Mouse (Mus musculus): ENCODE data around the gene Mrpl4. TPM values are rescaled to one million over a fixed set of nuclear protein-coding genes. Genes with fewer than 3 reads are reported as not detected.

Gene Mrpl4
- polyA plus RNA-seq, 1 experiment from 2014 or later = 132 TPM

DNA sequence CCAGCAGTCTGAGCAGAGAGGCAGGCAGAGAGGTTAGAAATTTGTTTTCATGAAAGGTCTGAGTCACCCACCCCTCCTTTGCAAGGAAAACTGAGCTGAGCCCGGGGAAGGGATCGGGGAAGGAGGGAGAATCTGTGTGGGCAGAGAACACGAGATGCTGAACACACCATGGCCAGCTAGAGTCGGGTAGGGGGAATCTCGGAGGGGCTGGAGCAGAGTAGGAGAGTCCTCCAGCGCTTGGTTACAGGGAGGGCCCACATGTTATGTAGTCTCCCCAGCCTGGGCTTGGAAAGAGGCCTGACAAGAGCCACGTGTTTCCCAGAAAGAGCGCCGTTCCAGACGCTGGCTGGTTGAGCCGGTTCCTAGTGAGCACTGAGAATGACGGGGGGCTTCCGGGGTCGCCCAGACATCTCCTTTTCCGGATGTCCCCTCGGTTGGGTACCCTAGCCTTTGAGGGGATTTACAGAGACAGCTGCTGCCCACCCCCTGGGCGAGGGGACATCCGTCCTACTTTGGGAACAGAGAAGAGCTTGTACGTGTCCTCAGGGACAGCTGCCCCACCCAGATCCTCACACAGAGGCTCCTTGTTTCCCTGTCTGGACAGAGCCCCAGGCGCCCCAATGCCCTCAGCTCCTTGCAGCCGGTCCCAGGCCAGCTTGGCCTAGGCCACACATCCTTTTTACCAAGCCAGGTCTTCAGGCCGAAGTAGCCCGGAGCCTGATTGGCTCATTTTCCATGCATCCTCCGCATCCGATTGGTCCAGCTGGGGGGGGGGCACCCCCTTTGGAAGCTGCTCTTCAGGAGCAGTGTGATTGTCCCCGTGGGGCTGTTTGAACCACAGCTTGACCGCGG, 30.2 kb upstream of the Mrpl4 start:
- peak overlapping the region; percentile 6 for H3K27ac ChIP-seq (ENCODE audit: low read depth, low read length)
- H3K9me3 ChIP-seq (ENCODE audit: control insufficient read depth, low read length) = no peaks in the 10 kb centered on the region
- H3K4me1 ChIP-seq (replicated peaks; ENCODE audit: control insufficient read depth, insufficient read depth, low read length) = peaks cover 2% of the 10 kb centered on the region
- H3K4me2 ChIP-seq (replicated peaks; ENCODE audit: low read depth, low read length) = peak overlapping the region; percentile 20; the same call in 1 of the 2 replicates
- no peak overlapping the region for H3K4me3 ChIP-seq (ENCODE audit: low read depth, low read length)
- peak; percentile 42 for DNase-seq (ENCODE audit: low spot score)
- no peaks in the 10 kb centered on the region for H3K27me3 ChIP-seq (ENCODE audit: control insufficient read depth, insufficient read depth, low read length)
- 0 out of 2 replicates have a peak, but pooled peaks have one; percentile 4 for ATAC-seq (ENCODE audit: low FRiP score)
- no peaks in the 10 kb centered on the region for H3K36me3 ChIP-seq (ENCODE audit: control insufficient read depth, insufficient read depth, low read length)
- WGBS = 34% methylated on average over 28 of the region's 28 CpGs
- peak overlapping the region; percentile 1 for H3K9ac ChIP-seq (ENCODE audit: low read depth, low read length)

DNA sequence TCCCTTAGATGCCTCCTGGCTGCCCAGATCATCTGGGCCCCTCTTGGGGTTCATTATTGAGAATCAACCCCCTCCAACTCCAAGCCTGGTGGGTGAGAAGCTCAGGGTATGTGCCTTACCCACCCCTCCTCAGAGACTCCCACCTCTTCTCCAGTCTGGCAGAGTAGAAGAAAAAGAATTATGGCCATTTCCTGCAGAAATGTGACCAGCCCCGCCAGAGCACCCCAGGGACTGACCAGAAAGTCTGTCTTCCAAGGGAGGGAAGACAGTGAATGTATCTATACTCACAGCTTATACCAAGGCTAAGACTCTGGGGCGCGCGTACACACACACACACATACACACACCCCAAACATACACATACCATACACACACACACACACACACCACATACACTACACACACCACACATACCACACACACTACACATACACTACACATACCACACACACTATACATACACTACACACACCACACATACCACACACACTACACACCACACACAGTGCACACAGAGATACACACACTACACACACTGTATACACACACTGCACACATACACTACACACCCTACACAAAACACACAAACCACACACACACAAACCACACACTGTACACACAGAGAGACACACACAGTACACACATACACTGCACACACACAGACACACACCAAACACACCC, 29.4 kb upstream of the Mrpl4 start:
- peak overlapping the region; percentile 6; the same call in 1 of the 2 replicates for H3K27ac ChIP-seq (ENCODE audit: low read depth, low read length)
- H3K4me1 ChIP-seq (replicated peaks; ENCODE audit: control insufficient read depth, insufficient read depth, low read length) = peaks cover 2% of the 10 kb centered on the region
- H3K36me3 ChIP-seq (ENCODE audit: control insufficient read depth, insufficient read depth, low read length) = no peaks in the 10 kb centered on the region
- 82% methylated on average over 4 of the region's 4 CpGs for WGBS
- no peak overlapping the region for H3K9ac ChIP-seq (ENCODE audit: low read depth, low read length)
- DNase-seq (ENCODE audit: low spot score) (no peak), ATAC-seq (ENCODE audit: low FRiP score) (no peak)
- H3K9me3 ChIP-seq (ENCODE audit: control insufficient read depth, low read length) = no peaks in the 10 kb centered on the region
- no peak overlapping the region for H3K4me3 ChIP-seq (ENCODE audit: low read depth, low read length)
- H3K27me3 ChIP-seq (ENCODE audit: control insufficient read depth, insufficient read depth, low read length) = no peaks in the 10 kb centered on the region
- no peak overlapping the region for H3K4me2 ChIP-seq (replicated peaks; ENCODE audit: low read depth, low read length)

DNA sequence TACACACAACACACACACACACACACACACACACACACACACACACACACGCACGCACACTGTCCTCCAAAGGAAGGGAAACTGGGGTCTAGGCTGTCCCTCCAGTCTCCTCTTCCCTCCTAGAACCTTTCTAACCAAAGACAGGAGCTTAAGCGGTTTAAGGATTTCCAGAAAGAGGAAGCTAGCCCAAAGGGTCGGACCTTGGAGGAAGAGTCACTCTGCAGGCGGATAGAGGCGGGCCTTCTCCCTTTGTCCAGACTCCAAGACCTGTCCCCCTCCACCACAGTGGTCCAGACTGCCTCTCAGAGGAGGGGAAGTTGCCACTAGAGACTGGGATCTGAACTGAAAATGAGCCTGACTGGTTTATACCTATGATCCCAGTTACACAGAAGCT, 28.9 kb upstream of the Mrpl4 start:
- Histone ChIP-seq H3K27me3 (ENCODE audit: control insufficient read depth, insufficient read depth, low read length) (no peaks in the 10 kb centered on the region), H3K27ac (ENCODE audit: low read depth, low read length) (no peak overlapping the region), H3K4me1 (replicated peaks; ENCODE audit: control insufficient read depth, insufficient read depth, low read length) (peaks cover 2% of the 10 kb centered on the region), H3K9ac (ENCODE audit: low read depth, low read length) (no peak overlapping the region), H3K4me2 (replicated peaks; ENCODE audit: low read depth, low read length) (no peak overlapping the region), H3K36me3 (ENCODE audit: control insufficient read depth, insufficient read depth, low read length) (no peaks in the 10 kb centered on the region), H3K4me3 (ENCODE audit: low read depth, low read length) (no peak overlapping the region), H3K9me3 (ENCODE audit: control insufficient read depth, low read length) (no peaks in the 10 kb centered on the region)
- WGBS = 49% methylated on average over 6 of the region's 6 CpGs
- no peak for ATAC-seq (ENCODE audit: low FRiP score)
- no peak for DNase-seq (ENCODE audit: low spot score)

DNA sequence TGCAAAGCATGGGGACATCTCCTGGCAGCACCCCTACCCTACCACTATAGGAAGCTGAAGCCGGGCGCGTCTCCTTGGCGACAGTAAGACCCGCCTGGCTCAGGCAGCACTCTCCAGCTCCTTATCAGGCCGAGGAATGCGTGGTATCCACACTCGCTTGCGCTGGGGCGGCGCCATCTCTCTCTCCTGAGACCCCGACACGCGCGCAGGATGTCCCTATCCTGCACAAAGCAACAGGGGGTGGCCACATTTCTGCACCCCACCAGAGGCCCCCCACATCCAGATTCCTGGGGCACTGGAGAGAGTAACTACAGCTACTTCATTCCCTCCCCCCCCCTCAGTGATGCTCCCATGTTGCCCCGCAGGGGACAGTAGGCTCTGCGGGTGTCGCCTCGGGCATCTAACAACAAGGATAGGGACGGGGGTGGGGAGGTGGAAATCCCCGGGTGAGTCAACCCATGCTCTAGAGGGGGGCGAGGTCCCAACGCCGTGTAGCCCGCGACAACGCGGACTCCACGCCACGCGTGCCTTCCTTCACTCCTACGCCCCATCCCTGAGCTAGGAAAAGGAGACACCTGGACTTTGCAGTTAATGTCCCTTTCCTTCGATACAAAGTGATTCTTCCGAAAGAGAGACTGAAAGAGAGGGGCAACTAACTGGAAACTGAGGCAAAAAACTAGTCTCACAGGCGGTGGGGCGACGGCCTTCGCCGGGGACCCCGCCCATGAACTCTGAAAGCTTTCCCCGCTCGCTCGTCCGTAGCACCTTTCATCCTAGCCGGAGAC, 26.9 kb upstream of the Mrpl4 start:
- peak overlapping the region; percentile 73 for H3K9ac ChIP-seq (ENCODE audit: low read depth, low read length)
- H3K27me3 ChIP-seq (ENCODE audit: control insufficient read depth, insufficient read depth, low read length) = no peaks in the 10 kb centered on the region
- H3K4me3 ChIP-seq (ENCODE audit: low read depth, low read length) = peak overlapping the region; percentile 78
- ATAC-seq (ENCODE audit: low FRiP score) (peak; percentile 37; the same call in 1 of the 2 replicates), DNase-seq (ENCODE audit: low spot score) (peak; percentile 61)
- H3K27ac ChIP-seq (ENCODE audit: low read depth, low read length) = peak overlapping the region; percentile 76
- WGBS = under 1% methylated on average over 45 of the region's 45 CpGs
- no peaks in the 10 kb centered on the region for H3K9me3 ChIP-seq (ENCODE audit: control insufficient read depth, low read length)
- peak overlapping the region; percentile 98 for H3K4me2 ChIP-seq (replicated peaks; ENCODE audit: low read depth, low read length)
- peaks cover 2% of the 10 kb centered on the region for H3K4me1 ChIP-seq (replicated peaks; ENCODE audit: control insufficient read depth, insufficient read depth, low read length)
- H3K36me3 ChIP-seq (ENCODE audit: control insufficient read depth, insufficient read depth, low read length) = no peaks in the 10 kb centered on the region

DNA sequence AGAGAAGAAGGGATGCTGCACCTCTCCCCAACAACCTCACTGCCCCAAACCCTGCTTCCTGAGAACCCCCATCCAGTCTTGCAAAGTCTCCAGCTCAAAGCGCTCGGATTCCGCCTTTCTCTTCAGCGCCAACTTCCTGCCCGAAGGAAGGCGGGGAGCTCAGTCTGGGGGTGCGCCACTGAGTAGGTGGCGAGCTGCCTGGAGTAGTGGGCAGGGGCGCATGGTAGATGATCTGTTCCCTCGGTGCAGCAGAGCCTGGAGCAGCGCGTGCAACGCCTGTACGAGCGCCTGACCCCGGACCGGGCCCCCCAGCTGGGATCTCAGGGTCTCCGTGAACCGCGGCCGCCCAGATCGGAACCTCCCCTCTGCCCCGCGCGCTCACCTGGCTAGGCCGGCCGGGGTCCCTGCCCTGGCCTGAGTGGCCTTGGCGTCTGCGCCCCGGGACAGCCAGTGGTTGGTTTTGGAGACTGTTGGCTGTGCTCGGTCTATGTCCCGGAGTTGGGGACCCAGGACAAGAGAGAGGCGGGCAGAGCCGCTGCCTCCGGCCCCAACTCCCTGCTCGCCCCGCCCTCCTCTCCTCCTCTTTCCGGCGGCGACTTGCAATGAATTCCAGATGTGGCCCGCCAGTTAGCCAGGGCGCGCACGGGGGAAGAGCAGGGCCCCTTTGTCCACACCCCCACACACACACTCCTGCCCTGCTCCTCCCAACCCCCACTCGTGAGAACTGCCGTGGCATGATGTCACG, 26.1 kb upstream of the Mrpl4 start, which contains the start of gene S1pr2:
Gene S1pr2 (minus strand): TSS at position 566 of the 745 bp plus-strand sequence.
- H3K4me1 ChIP-seq (replicated peaks; ENCODE audit: control insufficient read depth, insufficient read depth, low read length) = peaks cover 2% of the 10 kb centered on the region
- H3K36me3 ChIP-seq (ENCODE audit: control insufficient read depth, insufficient read depth, low read length) = no peaks in the 10 kb centered on the region
- DNase-seq (ENCODE audit: low spot score) (peak; percentile 88), ATAC-seq (ENCODE audit: low FRiP score) (peak; percentile 78)
- under 1% methylated on average over 38 of the region's 47 CpGs for WGBS
- H3K27ac ChIP-seq (ENCODE audit: low read depth, low read length) = peak within 1 kb of the TSS; percentile 76
- no peaks in the 10 kb centered on the region for H3K27me3 ChIP-seq (ENCODE audit: control insufficient read depth, insufficient read depth, low read length)
- peak within 1 kb of the TSS; percentile 78 for H3K4me3 ChIP-seq (ENCODE audit: low read depth, low read length)
- H3K4me2 ChIP-seq (replicated peaks; ENCODE audit: low read depth, low read length) = peak within 1 kb of the TSS; percentile 98
- no peaks in the 10 kb centered on the region for H3K9me3 ChIP-seq (ENCODE audit: control insufficient read depth, low read length)
- H3K9ac ChIP-seq (ENCODE audit: low read depth, low read length) = peak within 1 kb of the TSS; percentile 73

DNA sequence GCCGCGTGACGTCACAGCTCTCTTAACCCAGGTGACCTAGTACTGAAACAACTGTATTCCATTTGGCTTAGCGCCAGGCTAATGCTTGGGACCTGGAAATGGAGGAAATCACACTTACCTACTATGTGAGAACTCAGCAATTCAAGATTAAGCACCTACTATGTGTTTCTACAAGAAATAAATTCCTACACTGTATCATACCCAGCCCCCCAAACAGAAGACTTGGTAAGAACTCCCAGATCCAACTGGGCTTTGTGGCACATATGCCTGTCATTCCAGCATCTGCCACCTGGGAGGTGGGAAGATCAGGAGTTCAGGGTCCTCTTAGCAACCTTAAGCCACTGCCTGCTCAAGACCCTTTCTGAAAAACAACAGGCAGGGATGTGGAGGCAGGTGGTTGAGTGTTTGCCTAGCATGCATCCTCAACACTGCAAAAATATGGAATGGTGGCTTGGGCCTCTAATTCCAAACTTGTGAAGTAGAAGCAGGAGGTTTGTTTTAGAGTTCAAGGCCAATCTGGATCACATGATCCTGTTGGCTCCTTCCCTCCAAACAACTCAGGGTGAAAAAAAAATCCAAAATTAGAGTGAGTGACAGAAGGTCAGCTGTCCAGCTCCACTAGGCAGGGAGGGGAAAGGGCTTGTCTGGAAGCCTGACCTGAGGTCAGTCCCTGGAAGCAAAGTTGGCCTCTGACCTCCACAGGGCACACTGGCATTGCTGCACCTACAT, 25.4 kb upstream of the Mrpl4 start:
- H3K9me3 ChIP-seq (ENCODE audit: control insufficient read depth, low read length) = no peaks in the 10 kb centered on the region

DNA sequence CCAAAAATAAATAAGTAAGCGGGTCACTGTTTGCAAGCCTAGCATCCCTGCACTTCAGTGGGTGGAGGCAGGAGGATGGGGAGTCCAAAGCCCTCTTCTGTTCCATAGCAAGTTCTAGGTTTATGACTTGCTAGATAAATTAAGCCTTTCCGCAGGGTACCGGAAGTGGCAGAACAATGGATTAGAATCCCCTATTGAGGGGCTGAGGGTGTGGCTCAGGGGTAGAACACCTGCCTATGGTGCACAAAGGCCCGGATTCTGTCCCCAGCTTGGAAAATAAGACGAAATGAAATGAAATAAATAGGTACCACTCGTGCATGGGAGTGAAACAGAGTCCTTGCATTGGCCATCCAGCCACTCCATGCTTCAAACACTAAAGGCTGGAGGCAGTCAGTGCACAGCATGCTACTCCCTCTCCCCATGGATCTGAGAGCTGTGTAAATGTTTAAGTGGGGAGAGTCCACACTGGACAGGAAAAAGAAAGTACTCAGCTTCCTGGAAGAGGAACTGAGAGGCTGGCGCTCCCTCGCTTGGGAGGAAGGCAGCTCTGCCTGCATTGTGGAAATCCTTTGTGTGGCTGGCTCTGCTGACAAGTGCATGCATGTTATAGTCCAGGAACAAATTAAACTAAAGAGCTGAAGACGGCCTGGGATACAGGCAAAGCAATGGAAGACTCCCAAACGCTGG, 24.0 kb upstream of the Mrpl4 start:
- Histone ChIP-seq H3K4me3 (ENCODE audit: low read depth, low read length) (no peak overlapping the region), H3K27ac (ENCODE audit: low read depth, low read length) (no peak overlapping the region), H3K4me1 (replicated peaks; ENCODE audit: control insufficient read depth, insufficient read depth, low read length) (no peaks in the 10 kb centered on the region; the same call in 1 of the 2 replicates), H3K27me3 (ENCODE audit: control insufficient read depth, insufficient read depth, low read length) (no peaks in the 10 kb centered on the region), H3K36me3 (ENCODE audit: control insufficient read depth, insufficient read depth, low read length) (no peaks in the 10 kb centered on the region), H3K9me3 (ENCODE audit: control insufficient read depth, low read length) (no peaks in the 10 kb centered on the region), H3K4me2 (replicated peaks; ENCODE audit: low read depth, low read length) (no peak overlapping the region), H3K9ac (ENCODE audit: low read depth, low read length) (no peak overlapping the region)
- 65% methylated on average over 10 of the region's 10 CpGs for WGBS
- DNase-seq (ENCODE audit: low spot score) (no peak), ATAC-seq (ENCODE audit: low FRiP score) (no peak)

More for the DNA sequence above, 25.4 kb upstream of the Mrpl4 start:
- Histone ChIP-seq H3K27me3 (ENCODE audit: control insufficient read depth, insufficient read depth, low read length) (no peaks in the 10 kb centered on the region), H3K4me1 (replicated peaks; ENCODE audit: control insufficient read depth, insufficient read depth, low read length) (peaks cover 2% of the 10 kb centered on the region), H3K27ac (ENCODE audit: low read depth, low read length) (0 out of 2 replicates have a peak overlapping the region, but pooled peaks have one; percentile 76), H3K4me2 (replicated peaks; ENCODE audit: low read depth, low read length) (peak overlapping the region; percentile 98), H3K4me3 (ENCODE audit: low read depth, low read length) (peak overlapping the region; percentile 78), H3K9ac (ENCODE audit: low read depth, low read length) (peak overlapping the region; percentile 73), H3K36me3 (ENCODE audit: control insufficient read depth, insufficient read depth, low read length) (no peaks in the 10 kb centered on the region)
- ATAC-seq (ENCODE audit: low FRiP score) = peak; percentile 6; the same call in 1 of the 2 replicates
- DNase-seq (ENCODE audit: low spot score) = no peak
- 1% methylated on average over 4 of the region's 4 CpGs for WGBS
